Mouse (Mus musculus) cerebellum, adult 11-12 months (tissue): Measurements from ENCODE around the gene Stat6.

Experiments used
- DNase-seq: peaks from one replicate; pipeline ENCODE4 v3.0.0; 2022

Gene Stat6

DNA sequence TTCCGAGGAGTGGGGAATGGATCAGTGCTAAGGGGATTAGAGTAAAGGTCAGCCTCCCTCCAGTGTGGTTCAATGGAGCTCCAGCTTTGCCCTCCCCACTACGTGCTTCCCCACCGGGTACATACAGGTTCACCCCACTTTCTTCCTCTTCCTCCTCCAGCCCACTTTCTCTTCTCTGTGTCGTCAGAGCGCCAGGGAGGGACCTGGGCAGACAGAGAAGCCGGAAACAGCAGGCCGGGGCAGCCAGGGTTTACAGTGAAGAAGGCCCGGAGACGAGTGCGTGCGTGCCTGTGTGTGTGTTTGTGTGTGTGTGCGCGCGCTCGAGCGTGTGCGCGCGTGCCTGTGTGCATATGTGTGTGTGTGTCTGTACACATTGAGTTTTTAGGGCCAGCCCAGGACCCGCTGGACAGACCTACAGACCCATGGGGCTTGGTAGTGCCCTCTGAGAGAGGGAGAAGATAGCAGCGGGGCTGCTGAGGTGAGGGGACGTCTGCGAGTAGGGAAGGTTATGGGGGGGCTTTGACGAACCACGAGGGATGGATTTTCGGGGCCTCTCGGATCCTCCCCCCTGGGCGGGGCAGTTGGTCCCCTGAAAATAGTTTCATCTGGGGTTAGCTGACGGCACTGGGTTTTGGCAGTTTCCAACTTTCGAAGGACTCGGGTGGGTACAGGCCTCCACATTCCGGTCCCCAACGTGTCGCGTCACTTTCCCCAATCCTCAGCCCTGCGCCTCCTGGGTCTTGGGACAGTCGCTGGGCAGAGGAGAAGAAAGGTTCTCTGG is at the start of gene Stat6:
Stat6 (plus strand) TSS at position 215 of the 781 bp plus-strand sequence.
- peak; percentile 46 for DNase-seq

DNA sequence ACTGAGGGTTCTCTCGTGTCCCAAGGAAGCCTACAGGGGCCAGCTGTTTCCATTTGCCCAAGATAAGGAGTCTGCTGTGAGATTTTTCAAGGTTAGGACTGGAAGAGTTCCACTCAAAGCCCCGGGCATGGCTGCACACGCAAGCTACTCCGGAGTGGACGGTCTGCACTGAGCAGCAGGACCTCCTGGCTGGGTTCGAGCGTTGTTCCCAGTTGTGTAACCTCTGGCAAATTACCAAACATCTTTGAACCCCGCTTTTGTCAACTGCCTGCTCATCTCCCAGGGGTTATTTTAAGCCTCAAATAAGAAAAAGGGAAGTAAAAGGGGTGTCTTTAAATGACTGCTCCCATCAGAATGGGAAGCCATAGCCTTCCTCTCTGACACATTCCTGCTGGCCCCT is 48.4 kb upstream of the Stat6 start:
- DNase-seq: no peak

DNA sequence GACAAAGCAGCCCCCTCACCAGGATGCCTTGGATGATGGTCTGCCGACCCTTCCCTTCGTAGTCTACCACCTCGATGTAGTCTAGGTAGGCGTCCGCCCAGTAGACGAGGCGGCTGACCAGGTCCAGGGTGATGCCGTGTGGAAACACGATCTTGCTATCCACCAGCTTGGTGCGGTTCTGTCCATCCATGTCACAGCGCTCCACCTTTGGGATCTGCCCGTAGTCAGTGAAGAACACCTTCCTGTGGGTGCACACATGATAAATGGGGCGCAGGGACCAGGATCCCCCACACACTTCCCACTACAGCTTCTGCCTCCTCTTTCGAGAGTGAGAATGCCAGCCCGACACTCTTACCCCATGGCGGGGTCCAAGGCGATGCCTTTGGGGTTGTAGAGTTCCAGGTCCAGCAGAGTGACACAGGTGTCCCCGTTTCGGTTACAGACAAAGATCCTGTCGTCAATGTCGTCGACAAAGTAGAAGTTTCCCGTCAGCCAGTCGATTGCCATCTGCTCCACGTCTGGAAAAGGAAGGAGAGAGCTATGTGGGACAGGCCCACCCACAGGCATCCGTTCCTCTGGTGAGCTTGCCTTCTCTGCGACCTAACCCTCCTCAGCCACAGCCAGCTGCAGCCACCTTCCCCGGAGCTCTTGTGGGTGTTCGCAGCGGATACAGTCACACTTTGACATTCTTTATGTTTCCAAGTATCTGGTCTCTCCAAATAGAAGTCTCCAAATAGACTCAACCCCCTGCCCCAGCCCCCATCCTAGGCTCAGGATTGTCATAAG is 47.7 kb upstream of the Stat6 start:
- no peak for DNase-seq

DNA sequence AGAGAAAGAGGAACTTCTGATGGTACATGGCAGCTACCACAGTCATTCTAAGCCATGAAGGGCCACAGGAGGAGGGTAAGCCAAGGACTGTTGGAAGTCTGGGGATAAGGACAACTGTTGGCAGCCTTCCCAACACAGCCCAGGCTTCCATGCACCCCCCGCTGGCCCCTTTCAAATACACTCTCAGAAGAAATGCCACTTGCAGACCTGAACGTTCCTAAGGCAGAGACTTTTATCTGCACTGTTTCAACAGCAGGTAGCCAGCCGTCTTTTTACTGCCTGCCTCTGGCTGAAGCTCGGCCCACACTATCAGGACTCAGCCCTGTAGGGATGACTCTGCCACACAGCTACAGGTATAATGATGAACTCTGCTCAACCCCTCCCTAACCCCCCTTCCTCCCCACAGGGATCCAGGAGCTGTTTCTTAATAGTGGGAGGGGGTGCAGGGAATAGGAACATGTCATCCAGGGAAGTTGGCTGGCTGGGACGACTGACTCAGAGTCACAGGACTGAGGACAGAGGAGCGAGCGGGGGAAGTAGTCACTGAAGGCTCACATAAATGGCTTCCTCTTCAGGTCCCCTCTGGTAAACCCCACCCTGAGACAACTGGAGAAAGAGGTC is 46.4 kb upstream of the Stat6 start:
- peak; percentile 76 for DNase-seq

DNA sequence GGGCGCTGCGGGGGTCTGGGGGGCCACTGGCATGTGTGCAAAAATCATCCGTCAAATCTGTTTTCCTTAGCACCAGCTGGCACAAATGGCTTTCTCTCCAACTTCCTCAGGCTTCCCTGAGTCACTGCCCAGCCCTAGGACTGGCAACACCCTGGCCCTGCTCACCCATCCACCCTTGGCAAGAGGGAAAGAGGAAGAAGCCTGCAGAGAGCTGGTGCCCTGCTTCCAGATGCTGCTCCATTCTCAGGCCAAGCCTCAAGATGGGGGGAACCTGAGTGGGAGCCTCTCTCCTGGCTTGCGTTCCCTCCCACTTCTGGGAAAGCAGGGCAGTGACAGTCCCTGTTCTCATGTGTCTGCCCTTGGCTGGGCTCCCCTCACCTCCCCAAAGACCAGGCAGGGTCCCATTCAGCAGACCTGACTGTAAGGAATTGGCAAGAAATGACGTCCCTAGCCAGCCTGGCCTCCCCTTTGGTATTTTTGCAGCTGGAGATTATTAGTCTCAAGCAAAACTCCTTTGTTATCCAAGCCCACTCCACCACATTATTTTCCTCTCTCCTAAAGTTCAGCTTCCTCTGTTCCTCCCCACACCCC is 45.4 kb upstream of the Stat6 start:
- DNase-seq: peak; percentile 89

DNA sequence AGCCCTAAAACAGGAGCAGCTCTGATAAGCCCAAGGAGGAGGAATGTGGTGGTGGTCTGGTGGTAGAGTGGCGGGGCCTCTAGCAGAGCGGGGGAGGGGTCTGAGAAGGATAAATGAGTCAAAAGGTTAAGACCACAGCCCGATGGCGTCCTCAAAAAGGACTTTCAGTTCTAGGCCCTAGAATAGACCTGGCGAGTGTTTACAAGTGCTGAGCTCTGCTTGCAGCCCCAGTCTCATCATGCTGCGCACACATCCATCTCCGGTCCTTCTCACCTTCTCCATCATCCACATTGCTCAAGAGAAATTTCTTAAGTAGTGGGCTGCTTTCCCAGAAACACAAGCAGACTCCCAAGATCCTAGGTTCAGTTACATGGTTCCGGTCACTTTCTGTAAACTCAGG is 44.2 kb upstream of the Stat6 start:
- no peak for DNase-seq

DNA sequence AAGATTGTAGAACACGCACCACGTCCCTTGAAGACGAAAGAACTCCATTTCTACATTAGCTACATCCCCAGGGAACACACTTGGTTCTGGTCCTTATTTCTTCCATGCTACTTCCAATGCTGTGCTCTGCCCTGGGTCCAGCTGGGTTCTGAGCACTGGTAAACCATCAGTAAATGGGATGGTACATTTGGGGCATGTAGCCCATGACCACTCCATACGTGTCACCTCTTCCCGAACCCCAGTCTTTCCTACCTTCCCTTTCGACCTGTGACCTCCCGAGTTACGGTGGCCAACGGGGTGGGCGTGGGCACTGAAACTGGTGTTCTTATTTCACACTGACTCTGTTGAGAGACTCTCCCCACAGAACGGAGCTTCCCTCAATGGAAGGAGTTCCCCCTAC is 43.5 kb upstream of the Stat6 start:
- no peak for DNase-seq

DNA sequence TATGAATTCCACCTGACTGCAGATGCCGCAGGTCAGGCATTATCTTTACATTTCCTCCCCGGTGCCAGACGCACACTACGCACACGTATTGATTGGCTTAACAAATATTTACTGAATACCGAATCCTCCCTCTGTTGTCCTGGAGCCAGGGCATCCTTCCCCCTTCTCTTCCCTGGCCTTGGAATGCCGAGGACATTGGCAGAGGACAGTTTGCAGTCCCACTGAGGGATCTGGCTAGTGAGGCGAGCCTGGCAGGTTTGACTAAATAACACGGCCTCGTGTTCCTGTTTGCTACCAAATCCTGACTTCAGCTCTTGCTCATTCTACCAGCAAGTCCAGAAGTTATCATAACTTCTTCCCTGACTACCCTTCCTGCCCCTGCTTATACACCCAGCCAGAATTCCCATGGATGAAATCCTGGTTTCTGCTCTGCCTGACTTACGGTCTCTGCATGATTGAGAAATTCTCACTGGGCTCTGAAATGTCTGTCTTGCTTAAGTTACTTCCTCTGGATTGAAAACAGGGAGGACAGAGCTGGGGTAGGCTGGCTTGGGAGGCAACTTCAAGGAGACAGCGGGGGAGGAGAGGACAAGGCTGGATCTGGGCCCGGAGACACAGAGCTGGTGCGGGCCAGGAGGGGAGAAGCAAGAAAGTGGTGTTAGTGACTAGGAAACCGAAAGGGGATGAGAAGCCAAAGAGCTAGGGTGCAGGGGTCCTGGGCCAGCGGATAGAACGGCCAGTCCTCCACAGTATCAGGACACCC is 42.8 kb upstream of the Stat6 start:
- peak; percentile 74 for DNase-seq

DNA sequence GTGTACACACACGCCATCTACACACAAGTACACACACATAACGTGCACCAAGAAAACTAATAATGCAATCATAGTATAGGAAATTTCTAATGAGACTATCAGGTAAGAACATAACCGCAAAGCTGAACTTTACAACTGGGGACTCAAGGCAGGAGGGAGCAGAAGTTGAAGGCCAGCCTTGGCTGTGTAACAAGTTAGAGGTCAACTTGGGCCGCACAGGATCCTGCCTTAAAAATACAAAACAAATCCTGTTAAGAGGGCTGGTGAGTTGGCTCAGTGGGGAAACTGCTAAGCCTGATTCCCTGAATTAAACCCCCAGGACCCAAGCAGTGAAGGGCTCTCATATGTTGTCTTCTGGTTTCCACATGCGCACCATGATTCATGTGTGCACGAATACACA is 40.6 kb upstream of the Stat6 start:
- DNase-seq: no peak

DNA sequence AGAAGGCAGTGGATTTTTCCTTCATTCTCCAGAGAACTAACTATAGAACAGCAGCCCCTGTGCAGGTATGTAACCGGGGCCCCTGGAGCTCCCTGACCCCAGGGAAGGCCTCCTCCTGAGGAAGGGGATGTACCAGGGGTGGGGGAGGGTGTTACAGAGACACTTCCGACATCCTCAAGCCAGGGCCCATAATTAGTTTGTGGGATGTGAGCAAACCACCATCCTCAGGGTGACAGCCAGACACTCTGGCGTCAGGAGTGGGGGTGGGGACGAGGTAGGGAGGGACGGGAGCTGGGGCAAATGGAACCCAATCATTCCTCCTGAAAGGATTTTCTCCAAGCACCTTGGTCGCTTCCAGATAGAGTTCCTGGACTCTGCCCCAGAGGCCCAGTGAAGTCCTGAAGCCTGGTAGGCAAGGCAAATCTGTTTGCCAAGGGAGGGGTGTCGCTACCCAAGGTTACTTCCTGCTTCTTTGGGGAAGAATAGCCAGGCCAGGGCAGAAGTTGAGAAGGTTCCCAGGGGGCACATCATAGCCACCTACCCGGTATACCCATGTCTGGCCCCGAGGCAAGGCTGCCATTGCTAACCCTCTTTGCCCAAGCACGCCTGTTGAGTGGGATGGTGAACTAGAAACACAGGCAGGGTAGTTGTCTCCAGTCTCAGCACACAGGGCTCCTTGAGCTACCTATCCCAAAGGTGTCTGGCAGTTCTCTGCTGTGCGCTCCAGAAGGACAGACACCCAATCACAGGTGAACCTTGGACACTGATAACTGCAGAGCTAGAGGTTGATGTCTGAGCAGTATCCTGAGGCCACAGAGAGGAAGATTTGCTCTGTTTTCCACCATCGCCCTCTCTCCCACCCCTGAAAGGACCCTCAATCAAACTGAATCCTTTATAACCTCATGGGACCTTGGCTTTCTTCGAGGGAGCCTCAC is 39.1 kb upstream of the Stat6 start:
- DNase-seq: no peak

DNA sequence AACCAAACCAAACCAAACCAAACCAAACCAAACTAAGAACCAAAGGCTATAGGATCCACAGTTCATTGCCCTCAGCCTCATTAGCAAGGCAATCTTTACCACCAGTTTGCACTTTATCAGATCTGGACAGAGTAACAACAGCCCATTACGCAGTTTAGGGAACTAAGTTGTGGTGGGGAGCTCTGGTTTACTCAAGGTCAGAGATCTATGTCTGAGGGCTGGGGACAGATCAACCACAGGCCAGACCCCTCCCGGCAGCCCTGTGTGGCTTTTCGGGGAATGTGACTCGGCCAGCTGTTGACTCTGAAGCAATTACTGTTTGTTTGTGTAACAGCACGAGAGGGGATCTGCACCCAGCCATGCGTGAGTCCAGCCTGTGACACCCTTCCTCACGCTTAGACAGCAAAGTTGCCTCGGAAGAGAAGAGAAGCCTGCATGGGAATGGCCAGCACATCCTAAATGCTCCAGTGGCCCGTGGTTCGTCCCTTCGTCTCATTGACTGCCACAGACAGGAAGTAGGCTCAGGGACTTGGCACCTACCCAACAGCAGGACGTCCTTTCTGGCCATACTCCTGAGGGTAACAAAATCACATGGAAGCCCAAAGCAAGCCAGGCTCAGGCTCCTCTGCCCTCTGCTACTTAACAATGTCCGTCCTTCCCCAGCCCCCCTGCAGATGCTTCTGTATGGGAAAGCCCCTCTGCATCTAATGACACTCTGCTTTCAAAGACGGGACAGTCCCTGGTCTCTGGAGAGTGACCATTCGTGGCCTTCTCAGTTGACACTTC is 38.1 kb upstream of the Stat6 start:
- peak; percentile 50 for DNase-seq

DNA sequence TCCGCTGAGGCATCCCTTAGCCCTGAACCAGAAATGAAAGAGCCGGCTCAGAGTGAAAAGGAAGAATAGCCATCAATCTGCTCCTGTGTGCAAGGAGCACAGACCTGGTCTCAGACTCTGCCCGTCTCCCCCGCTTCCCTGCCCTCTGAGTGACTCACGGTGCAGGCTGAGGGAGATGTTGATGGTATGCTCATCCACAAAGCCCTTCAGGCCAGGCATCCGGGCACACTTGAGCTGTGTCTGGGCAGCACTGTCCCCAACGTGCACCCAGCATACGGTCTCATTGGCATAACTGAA is 37.6 kb upstream of the Stat6 start:
- no peak for DNase-seq

DNA sequence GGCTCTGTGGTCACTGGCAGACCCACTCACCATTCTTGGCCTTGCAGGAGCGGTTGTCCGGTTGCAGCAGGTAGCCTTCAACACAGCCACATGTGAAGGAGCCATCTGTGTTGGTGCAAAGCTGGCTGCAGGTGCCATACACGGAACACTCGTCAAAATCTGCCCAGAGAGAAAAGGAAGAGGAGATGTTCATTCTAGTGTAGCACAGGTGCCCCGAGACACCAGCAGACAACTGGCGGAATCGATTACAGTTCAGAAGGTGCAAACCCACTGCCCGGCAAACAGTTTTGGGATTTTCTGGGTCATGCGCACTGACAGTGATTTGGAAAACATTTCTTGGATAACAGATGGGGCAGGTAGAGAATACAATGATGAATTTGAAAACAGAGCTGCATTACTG is 37.0 kb upstream of the Stat6 start:
- no peak for DNase-seq

DNA sequence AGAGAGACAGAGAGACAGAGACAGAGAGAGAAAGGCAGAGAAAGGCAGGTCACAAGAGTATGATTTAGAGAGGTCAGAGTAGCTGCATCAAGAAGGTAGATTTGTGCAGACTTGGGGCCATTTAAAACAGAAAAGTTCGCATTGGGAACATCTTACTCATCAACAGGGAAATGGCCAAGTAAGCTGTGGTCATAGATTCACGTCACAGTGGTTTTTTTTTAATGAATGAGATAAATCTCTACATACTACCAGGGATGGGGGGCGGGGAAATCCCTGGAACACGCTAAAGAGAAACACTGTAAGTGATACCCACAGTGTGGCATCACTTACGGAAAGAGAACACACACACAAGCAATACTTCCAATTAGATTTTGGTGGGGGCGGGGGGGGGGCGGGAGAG is 35.7 kb upstream of the Stat6 start:
- DNase-seq: no peak

DNA sequence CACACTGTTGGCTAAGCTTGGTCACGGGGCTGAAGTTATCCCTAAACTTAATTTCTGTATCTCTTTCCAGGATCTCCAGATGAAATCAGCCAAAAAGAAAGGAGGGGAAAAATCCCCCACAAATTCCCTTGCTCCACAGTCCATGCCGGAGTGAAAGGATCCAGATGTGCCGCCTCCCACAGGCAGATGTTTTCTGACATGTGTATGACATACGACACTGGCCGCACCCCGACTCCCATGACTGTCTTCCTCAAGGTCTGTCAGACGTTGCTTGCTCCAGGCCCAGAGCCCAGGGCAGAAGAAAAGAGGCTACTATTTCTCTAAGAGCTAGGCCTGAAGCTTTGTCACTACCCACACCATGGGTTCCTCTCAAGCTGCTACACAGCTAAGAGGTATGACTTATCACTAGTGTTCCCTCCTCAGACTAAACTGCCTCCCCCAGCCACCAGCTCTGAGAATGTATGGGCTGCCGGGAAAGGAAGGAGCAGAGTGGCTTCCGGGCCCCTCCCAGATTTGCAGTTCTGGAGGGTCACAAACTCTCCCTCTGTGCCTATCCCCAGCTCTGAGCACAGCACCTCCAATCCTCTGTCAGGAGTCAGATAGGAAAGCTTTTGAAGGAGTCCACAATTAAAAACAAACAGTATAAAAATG is 33.2 kb upstream of the Stat6 start:
- no peak for DNase-seq

DNA sequence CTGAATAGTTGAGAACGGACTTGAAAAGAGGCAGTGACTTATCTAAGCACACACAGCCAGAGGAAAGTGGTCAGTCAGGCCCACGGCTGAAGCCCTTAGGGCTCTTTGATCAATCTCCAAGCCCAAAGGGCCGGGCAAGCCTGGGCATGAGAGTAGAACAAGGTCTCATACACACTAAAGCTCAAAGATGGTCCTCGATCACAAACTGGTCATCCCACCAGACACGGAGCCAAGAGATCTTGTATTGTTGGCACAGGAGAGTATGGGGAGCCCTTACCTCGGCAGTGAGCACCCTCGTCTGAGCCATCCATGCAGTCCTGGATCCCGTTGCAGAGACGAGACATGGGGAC is 32.7 kb upstream of the Stat6 start:
- DNase-seq: no peak

DNA sequence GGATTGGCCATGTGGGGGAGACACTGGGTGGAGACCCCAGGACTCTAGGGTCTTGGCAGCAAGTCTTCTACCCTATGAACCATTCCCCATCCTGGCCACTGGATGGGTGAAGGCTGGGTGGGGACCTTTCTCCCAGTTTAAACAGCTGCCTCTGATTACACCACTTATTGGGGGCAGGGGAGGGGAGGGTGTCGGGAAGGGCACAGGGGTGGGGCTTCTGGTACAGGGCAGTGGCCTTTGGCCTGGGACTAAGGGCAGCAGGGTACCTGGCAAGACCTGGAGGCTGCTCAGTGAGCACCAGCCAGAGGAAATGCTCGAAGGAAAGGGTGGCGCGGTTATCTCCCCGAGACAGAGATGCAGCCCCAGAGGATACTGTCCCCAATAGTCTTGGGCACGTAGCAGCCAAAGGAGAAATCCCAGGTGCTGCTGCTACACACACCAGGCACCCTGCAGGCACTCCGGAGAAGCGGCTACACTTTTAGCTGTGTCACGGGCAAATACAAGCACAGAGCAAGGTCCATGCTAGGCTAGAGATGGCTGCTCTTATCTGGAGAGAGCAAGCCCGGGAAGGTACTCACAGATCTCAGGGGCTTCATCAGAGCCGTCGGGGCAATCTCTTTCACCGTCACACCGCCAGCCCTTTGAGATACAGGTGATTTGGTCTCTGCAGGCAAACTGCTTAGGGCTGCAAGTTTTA is 30.6 kb upstream of the Stat6 start:
- no peak for DNase-seq

DNA sequence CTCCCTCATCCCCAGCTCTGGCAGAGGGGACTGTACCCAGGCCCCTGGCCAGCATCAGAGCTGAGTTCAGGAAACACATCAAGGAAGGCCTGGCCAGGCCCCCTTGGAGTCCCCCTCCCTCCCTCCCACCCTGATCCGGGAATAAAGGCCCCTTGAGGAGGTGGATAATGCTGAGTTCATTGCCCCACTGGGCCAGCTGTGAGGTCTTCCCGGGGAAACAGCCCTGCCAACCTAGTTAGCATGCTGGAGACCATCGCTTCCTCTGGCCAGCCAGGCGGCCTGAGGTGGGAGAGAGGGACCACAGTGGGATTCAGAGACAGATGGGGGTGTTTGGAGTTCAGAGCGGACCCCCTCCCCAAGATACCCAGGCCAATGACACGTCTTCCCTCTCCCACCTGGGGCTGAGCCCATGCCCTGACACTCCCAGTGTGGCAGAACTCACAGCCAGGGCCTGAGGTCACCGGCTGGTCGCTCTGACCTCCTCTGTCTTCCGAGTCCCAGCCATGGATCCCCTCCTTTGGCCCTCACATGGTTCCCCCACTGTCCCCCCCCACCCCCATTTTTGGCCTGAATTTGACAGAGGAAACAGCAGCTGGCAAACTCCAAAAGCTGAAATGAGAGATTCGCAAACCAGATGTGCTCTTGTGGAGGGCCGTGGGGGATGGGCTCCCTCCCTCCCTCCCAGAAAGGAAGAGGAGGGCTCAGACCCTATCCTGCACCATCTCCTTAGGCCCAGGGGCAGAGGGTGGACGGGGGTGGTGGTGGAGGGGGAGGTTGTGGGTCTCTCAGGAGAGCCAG is 28.4 kb upstream of the Stat6 start:
- DNase-seq: no peak

DNA sequence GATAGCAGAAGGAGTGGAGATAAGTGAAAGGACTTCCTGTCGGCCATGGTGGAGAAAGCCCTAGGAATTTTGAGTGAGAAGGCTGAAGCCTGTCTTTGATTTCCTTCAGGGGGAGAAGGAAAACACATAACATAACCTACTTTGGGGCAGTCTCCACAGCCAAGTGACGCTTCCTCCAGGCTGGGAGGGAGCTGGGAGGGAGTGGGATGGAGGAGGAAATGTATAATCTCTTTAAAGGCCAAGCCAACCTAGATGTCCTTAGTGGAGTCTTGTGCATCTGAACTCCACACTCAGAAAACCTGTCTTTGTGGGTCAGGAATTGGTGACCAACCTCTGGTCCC is 27.8 kb upstream of the Stat6 start:
- DNase-seq: no peak
